Mouse (Mus musculus) liver, embryonic 11.5 days (tissue): ENCODE measurements around the gene Fra10ac1. TPM values are rescaled to one million over a fixed set of nuclear protein-coding genes. Genes with fewer than 3 reads are reported as not detected.

Experiments
- ATAC-seq: fragments of 200-750 bp; cut with Nextera tagmentation; replicated peaks from 2 replicates; pipeline ENCODE4 v1.8.0; 2017; ENCODE audit warnings: moderate number of reproducible peaks, mild to moderate bottlenecking, moderate TSS enrichment, moderate library complexity; ENCODE audit not compliant: low FRiP score
- DNase-seq: peaks from one replicate; pipeline ENCODE4 v3.0.0-alpha.2; 2017; ENCODE audit warnings: low spot score
- H3K27ac ChIP-seq: fragments of 300-500 bp; sonication (generic); 2 replicates; pipeline ENCODE4 v1.5.1; 2014; ENCODE audit warnings: mild to moderate bottlenecking, low read depth, low read length, control low read depth
- H3K27me3 ChIP-seq: fragments of 300-500 bp; sonication (generic); replicated peaks from 2 replicates; pipeline ENCODE4 v1.6.1; 2014; ENCODE audit warnings: low read length, mixed read lengths; ENCODE audit not compliant: control insufficient read depth, insufficient read depth
- H3K36me3 ChIP-seq: fragments of 300-500 bp; sonication (generic); 2 replicates; pipeline ENCODE4 v1.6.1; 2014; ENCODE audit warnings: mild to moderate bottlenecking, low read length, moderate library complexity, mixed read lengths; ENCODE audit not compliant: control insufficient read depth, insufficient read depth
- H3K4me1 ChIP-seq: fragments of 300-500 bp; sonication (generic); replicated peaks from 2 replicates; pipeline ENCODE4 v1.6.1; 2014; ENCODE audit warnings: low read length, mixed read lengths; ENCODE audit not compliant: control insufficient read depth, insufficient read depth
- H3K4me2 ChIP-seq: fragments of 300-500 bp; sonication (generic); 2 replicates; pipeline ENCODE4 v1.6.1; 2014; ENCODE audit warnings: mild to moderate bottlenecking, control low read depth, moderate library complexity
- H3K4me3 ChIP-seq: fragments of 300-500 bp; sonication (generic); 2 replicates; pipeline ENCODE4 v1.5.1; 2014; ENCODE audit warnings: low read depth, low read length, control low read depth
- H3K9ac ChIP-seq: fragments of 300-500 bp; sonication (generic); 2 replicates; pipeline ENCODE4 v1.6.1; 2014; ENCODE audit warnings: low read depth, low read length, control low read depth
- H3K9me3 ChIP-seq: fragments of 300-500 bp; sonication (generic); 2 replicates; pipeline ENCODE4 v1.6.1; 2016; ENCODE audit warnings: low read length, inconsistent platforms, mixed read lengths; ENCODE audit not compliant: control insufficient read depth
- WGBS: fragments of 180-500 bp; shearing (Covaris S2); extraction: QIAGEN DNeasy Blood & Tissue Kit; methylation state at CpG from one replicate; pipeline ENCODE4 v1.1.7; 2014; 5-methylcytosine and 5-hydroxymethylcytosine counted together
- polyA plus RNA-seq: library from polyadenylated mRNA; unstranded; fragments of >200 nt; fragmentation: Nextera tagmentation; extraction: Ambion mirVana; gene quantifications from 2 replicates; pipeline ENCODE4 v1.2.1, GENCODE M21; 2014

Gene Fra10ac1
- polyA plus RNA-seq, 1 experiment from 2014 or later, result 35.0 TPM

GRCm38 (mm10) chr19:38238213-38238951 lies 14.4 kb upstream of the Fra10ac1 start:
- no peaks in the 10 kb centered on the region for H3K9me3 ChIP-seq
- no peaks in the 10 kb centered on the region for H3K27me3 ChIP-seq
- no peak overlapping the region for H3K4me2 ChIP-seq
- no peaks in the 10 kb centered on the region for H3K4me1 ChIP-seq
- no peak for ATAC-seq
- no peak overlapping the region for H3K9ac ChIP-seq
- DNase-seq, result no peak
- no peak overlapping the region for H3K27ac ChIP-seq
- WGBS, result 57% methylated on average over 12 of the region's 12 CpGs
- no peak overlapping the region for H3K4me3 ChIP-seq
- no peaks in the 10 kb centered on the region for H3K36me3 ChIP-seq

- Histone ChIP-seq H3K36me3 (no peaks in the 10 kb centered on the region), H3K4me1 (no peaks in the 10 kb centered on the region), H3K9ac (no peak overlapping the region), H3K9me3 (no peaks in the 10 kb centered on the region), H3K27me3 (no peaks in the 10 kb centered on the region), H3K4me3 (no peak overlapping the region), H3K27ac (no peak overlapping the region), H3K4me2 (no peak overlapping the region)
- ATAC-seq (peak; percentile 47; the same call in 1 of the 2 replicates), DNase-seq (no peak)
- 39% methylated on average over 3 of the region's 3 CpGs for WGBS
Measured at GRCm38 (mm10) chr19:38237834-38238212, 13.9 kb upstream of the Fra10ac1 start.

GRCm38 (mm10) chr19:38236526-38236925 lies 12.6 kb upstream of the Fra10ac1 start:
- Histone ChIP-seq H3K9me3 (no peaks in the 10 kb centered on the region), H3K36me3 (no peaks in the 10 kb centered on the region), H3K27me3 (no peaks in the 10 kb centered on the region), H3K27ac (no peak overlapping the region), H3K4me3 (no peak overlapping the region), H3K9ac (no peak overlapping the region), H3K4me2 (no peak overlapping the region), H3K4me1 (no peaks in the 10 kb centered on the region)
- WGBS, result 66% methylated on average over 5 of the region's 5 CpGs
- ATAC-seq, result no peak
- DNase-seq, result no peak

- H3K4me2 ChIP-seq, result no peak overlapping the region
- no peaks in the 10 kb centered on the region for H3K36me3 ChIP-seq
- WGBS, result 46% methylated on average over 4 of the region's 4 CpGs
- ATAC-seq (no peak), DNase-seq (no peak)
- H3K9ac ChIP-seq, result no peak overlapping the region
- H3K4me3 ChIP-seq, result no peak overlapping the region
- H3K4me1 ChIP-seq, result no peaks in the 10 kb centered on the region
- 0 out of 2 replicates have a peak, but pooled peaks cover 2% of the 10 kb centered on the region for H3K9me3 ChIP-seq
- no peak overlapping the region for H3K27ac ChIP-seq
- no peaks in the 10 kb centered on the region for H3K27me3 ChIP-seq
Measured at GRCm38 (mm10) chr19:38232516-38232915, 8.6 kb upstream of the Fra10ac1 start.

- H3K9me3 ChIP-seq, result 0 out of 2 replicates have a peak, but pooled peaks cover 2% of the 10 kb centered on the region
- no peaks in the 10 kb centered on the region for H3K4me1 ChIP-seq
- DNase-seq (no peak), ATAC-seq (no peak)
- H3K9ac ChIP-seq, result no peak overlapping the region
- H3K27me3 ChIP-seq, result no peaks in the 10 kb centered on the region
- no peak overlapping the region for H3K4me2 ChIP-seq
- no peak overlapping the region for H3K27ac ChIP-seq
- H3K4me3 ChIP-seq, result no peak overlapping the region
- WGBS, result 69% methylated on average over 8 of the region's 8 CpGs
- no peaks in the 10 kb centered on the region for H3K36me3 ChIP-seq
Measured at GRCm38 (mm10) chr19:38232087-38232486, 8.1 kb upstream of the Fra10ac1 start.

GRCm38 (mm10) chr19:38228699-38229098 lies 4.7 kb upstream of the Fra10ac1 start:
- ATAC-seq, result no peak
- 48% methylated on average over 2 of the region's 2 CpGs for WGBS

GRCm38 (mm10) chr19:38224685-38225060 lies 717 bp upstream of the Fra10ac1 start:
- Histone ChIP-seq H3K4me2 (peak overlapping the region; percentile 75), H3K9me3 (0 out of 2 replicates have a peak, but pooled peaks cover 2% of the 10 kb centered on the region), H3K4me1 (peaks cover 6% of the 10 kb centered on the region), H3K27ac (no peak overlapping the region), H3K4me3 (peak overlapping the region; percentile 82), H3K27me3 (no peaks in the 10 kb centered on the region), H3K9ac (peak overlapping the region; percentile 84; the same call in 1 of the 2 replicates), H3K36me3 (no peaks in the 10 kb centered on the region)
- no peak for ATAC-seq
- WGBS, result 21% methylated on average over 9 of the region's 9 CpGs
- no peak for DNase-seq

More at GRCm38 (mm10) chr19:38228699-38229098, 4.7 kb upstream of the Fra10ac1 start:
- Histone ChIP-seq H3K4me2 (no peak overlapping the region), H3K4me1 (no peaks in the 10 kb centered on the region), H3K9ac (no peak overlapping the region), H3K9me3 (0 out of 2 replicates have a peak, but pooled peaks cover 2% of the 10 kb centered on the region), H3K27ac (no peak overlapping the region), H3K36me3 (no peaks in the 10 kb centered on the region), H3K27me3 (no peaks in the 10 kb centered on the region), H3K4me3 (no peak overlapping the region)
- no peak for DNase-seq

- Histone ChIP-seq H3K27me3 (no peaks in the 10 kb centered on the region), H3K9me3 (no peaks in the 10 kb centered on the region), H3K4me3 (peak overlapping the region; percentile 82), H3K27ac (peak overlapping the region; percentile 72), H3K36me3 (0 out of 2 replicates have a peak, but pooled peaks cover 2% of the 10 kb centered on the region), H3K4me2 (peak overlapping the region; percentile 75), H3K4me1 (peaks cover 6% of the 10 kb centered on the region), H3K9ac (peak overlapping the region; percentile 84)
- no peak for DNase-seq
- peak; percentile 37; the same call in 1 of the 2 replicates for ATAC-seq
- WGBS, result 8% methylated on average over 12 of the region's 12 CpGs
Measured at GRCm38 (mm10) chr19:38223356-38223904, 526 bp downstream of the Fra10ac1 start.
